ENCODE assay signal across 25 mouse cellular contexts in genomic region chr3:39612408-39612807, GRCm38 (mm10).
"Had no signal": no experiment of that assay in that cellular context is flagged by ENCODE, and none has a peak within 500 bp of the region (broad histone marks: within the 10 kb centered on the region; RNA-seq: fewer than 3 reads in every experiment).

No protein-coding gene starts in this region.

- H3K4me3 ChIP-seq: gastrocnemius, adult 2 months; heart, embryonic 10.5 days; heart, embryonic 12.5 days; hindbrain, embryonic 10.5 days; hindbrain, embryonic 12.5 days; intestine, embryonic 15.5 days; layer of hippocampus, adult 2 months; left cerebral cortex, adult 2 months; limb, embryonic 10.5 days; limb, embryonic 12.5 days had no signal

- H3K4me1 ChIP-seq: heart, embryonic 10.5 days; heart, embryonic 12.5 days; hindbrain, embryonic 10.5 days; hindbrain, embryonic 12.5 days; intestine, embryonic 15.5 days; limb, embryonic 10.5 days; limb, embryonic 12.5 days had no signal

- H3K27ac ChIP-seq: gastrocnemius, adult 2 months; heart, embryonic 10.5 days; hindbrain, embryonic 10.5 days; hindbrain, embryonic 12.5 days; hindbrain, embryonic 14.5 days; intestine, embryonic 15.5 days; layer of hippocampus, adult 2 months; left cerebral cortex, adult 2 months; limb, embryonic 10.5 days; limb, embryonic 12.5 days had no signal

- H3K36me3 ChIP-seq: heart, embryonic 10.5 days; heart, embryonic 12.5 days; hindbrain, embryonic 10.5 days; hindbrain, embryonic 12.5 days; intestine, embryonic 15.5 days; limb, embryonic 10.5 days; limb, embryonic 12.5 days had no signal

- H3K9ac ChIP-seq: heart, embryonic 12.5 days; hindbrain, embryonic 12.5 days; hindbrain, embryonic 14.5 days; intestine, embryonic 15.5 days; limb, embryonic 12.5 days had no signal

- H3K9me3 ChIP-seq: heart, embryonic 10.5 days; heart, embryonic 12.5 days; hindbrain, embryonic 10.5 days; hindbrain, embryonic 12.5 days; intestine, embryonic 15.5 days; limb, embryonic 10.5 days; limb, embryonic 12.5 days had no signal

- DNase-seq: gastrocnemius, adult 2 months; gastrocnemius, postnatal 10 days; gastrocnemius, postnatal 25 days; heart, adult 18-20 months; heart, postnatal 10 days; heart, postnatal 4 days; kidney, adult 18-20 months; kidney, adult 8-10 months; kidney, postnatal 25 days; kidney, postnatal 4 days; liver had no signal

- H3K4me2 ChIP-seq: heart, embryonic 12.5 days; hindbrain, embryonic 12.5 days; hindbrain, embryonic 14.5 days; intestine, embryonic 15.5 days; limb, embryonic 12.5 days; liver, embryonic 11.5 days had no signal

- H3K27me3 ChIP-seq: heart, embryonic 12.5 days; hindbrain, embryonic 12.5 days; intestine, embryonic 15.5 days; limb, embryonic 12.5 days had no signal

- ATAC-seq: hindbrain, embryonic 16.5 days; inflammation-experienced regulatory T-cells, adult 6 months; intestine, embryonic 15.5 days; intestine, postnatal 0 days had no signal
